Mouse (Mus musculus) kidney, postnatal 36 days (tissue): Measurements from ENCODE around the gene Chit1.

Experiments used
- DNase-seq, 2 experiments: peaks; one replicate each; pipeline ENCODE4 v3.0.0; 2021 to 2022; ENCODE audit warnings: mixed read lengths in 2 of 2

Gene Chit1

DNA sequence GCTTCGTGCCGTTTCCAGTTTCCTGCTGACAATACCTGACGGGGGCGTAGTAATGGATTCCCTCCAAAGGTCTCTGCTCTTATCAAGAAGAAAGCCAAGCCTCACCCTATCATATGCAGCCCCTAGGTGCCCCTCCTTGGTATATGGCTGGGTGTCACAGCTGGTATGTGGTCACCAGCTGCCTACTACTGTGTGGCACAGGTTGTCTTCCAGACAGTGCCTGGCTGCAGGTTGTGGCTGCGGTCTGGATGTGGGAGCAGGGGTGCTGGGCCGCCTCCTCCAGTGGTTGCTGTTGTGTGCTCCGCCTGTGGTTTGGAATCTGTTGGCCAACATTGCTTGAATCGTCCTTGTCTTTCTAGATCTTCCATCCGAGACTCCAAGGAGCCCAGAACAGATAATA, 39.7 kb downstream of the Chit1 start:
- DNase-seq: no peak

GRCm38 (mm10) chr1:134151655-134152412, 40.8 kb downstream of the Chit1 start:
- DNase-seq: peak; percentile 81 to 86

DNA sequence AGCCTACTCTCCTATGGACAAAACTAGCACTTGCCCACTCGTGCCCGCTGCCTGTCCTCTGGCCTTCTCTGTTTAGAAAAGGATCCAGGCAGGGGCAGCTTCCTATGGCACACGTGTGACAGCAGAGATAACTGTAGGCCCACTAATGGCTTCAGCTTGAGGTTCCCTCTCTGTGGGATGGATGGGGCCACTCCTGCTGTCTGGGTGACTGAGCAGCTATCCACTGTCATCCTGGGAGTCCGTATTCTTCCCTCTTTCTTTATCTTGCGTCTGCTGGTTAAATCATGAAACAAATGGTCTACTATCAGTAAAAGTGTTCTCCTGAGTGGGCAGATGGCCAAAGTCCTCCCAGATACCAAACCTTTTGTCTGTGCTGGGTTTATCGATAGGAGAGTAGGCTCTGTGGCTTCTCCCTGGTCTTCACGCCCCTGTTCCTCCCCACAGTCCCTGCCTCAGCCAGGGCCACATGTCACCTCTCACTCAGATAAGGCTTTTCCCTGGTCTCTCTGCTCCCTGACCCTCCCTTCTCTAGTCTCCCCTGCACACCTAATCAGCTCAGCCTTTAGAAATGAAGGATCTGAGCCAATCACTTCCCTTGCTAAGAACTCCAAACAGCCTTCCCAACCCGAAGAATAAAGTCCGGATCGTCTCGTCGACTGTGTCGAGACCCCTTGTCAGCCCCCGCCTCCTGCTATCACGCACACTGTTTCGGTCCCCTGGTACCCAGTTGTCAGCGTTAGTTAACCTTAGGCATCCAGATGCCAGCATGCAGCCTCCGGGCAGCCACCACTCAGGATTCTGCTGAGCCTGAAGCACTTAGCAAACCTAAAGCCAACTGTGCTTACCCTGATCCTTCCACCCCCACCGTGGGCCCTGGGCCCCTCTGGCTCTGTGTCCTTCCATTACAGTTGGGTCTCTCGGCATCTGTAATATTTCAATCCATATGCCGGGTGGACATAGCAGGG, 41.9 kb downstream of the Chit1 start:
- DNase-seq: no peak

DNA sequence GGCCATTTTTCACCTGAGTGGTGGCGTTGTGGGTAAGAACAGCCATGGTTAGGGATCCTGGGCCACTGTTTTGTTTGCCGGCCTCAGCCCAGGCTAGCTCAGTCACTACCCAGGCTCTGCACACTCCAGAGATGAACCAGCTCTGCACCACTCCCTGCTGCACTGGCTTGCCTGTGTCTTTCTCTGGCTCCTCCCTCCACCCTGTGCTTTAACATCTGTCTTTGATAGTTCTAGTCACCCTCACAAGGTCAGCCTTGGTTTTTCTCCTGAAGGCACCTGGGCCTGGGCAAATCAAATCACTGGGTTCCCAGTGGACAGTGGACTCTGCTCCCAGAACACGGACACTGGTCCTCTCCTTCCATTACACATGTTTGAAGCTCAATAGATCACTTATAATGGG, 43.1 kb downstream of the Chit1 start:
- DNase-seq: no peak

DNA sequence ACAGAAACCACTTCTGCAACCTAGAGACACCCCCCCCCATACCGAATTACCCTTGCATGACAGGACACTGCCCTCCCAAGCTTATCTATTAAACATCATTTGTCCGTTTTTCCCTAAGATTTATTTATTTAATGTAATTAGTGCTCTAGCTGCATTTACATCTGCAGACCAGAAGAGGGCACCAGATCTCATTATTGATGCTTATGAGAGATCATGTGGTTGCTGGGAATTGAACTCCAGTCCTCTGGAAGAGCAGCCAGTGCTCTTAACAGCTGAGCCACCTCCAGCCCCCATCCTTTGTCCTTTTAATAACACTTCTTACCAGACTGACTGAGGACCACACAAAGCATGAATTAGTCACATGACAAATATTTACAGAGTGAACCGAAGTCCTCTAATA, 43.6 kb downstream of the Chit1 start:
- no peak for DNase-seq

GRCm38 (mm10) chr1:134160404-134160803, 49.4 kb downstream of the Chit1 start:
- DNase-seq: no peak

DNA sequence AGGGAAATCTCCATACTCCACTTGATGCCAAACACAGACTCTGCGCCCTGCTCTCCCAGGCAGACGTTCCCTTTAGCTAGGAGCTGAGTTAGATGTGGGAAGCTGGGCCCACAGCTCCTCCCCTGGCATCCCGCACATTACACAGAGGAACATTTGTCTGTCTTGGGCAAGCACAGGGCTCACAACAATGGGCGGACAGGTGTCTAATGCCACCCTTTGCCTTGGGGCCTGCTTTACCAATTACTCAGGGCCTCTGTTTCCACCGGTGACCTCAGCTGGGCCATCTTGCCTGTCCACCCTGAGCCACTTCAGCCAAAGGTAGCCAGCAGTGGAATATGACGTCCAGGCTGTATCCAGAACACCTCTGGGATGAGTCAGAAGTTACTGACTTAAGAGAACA, 50.4 kb downstream of the Chit1 start:
- no peak for DNase-seq

- peak in 1 of 2 experiments; percentile 8 for DNase-seq
Observed at GRCm38 (mm10) chr1:134162510-134163225, 51.6 kb downstream of the Chit1 start.

DNA sequence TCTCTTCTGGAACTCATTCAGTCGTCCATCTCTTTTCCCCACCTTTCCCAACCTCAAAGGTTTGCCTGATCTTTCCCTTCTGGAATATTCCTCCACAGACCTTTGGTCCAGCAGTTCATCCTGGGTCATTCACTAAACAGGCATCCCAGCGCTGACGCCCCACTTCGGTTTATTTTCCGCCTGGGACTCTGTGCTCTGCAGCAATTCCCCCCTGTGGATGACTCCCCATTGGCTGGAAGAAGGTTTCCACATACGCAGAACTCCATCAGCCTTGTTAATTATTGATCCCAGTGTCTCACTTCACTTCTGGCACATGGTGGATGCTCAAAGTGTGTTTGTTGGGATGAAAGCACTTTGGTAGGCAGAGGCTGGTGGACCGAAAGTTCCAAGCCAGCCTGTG, 52.4 kb downstream of the Chit1 start:
- peak; percentile 33 to 51 for DNase-seq

DNA sequence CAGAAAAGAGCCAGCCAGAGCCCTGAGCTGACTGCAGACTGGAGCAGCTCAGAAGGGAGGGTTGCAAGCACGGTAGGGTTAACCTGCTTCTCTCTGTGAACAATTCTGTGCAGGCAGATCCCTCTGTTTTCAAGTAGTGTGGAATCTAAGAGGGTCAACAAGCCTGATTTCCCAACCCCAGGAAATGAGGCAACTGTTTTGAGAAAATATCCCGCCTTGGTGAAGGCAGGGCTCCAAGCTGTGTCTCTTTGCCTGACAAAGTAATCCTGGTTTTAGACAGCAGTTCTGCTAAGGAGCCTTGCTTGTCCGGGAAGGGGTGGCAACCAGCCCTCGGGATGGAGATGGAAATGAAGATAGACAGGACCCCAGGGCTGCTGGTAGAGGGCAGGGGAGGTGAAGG, 53.4 kb downstream of the Chit1 start:
- no peak for DNase-seq

DNA sequence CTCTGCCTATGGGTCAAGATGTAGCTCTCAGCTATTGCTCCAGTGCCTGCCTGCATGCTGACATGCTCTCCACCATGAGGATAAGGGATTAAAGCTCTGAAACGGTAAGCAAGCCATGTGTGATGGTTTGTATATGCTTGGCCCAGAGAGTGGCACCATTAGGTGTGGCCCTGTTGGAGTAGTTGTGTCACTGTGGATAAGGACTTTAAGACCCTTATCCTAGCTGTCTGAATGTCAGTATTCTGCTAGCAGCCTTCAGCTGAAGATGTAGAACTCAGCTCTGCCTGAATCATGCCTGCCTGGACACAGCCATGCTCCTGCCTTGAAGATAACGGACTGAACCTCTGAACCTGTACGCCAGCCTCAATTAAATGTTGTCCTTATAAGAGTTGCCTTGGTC, 55.5 kb downstream of the Chit1 start:
- DNase-seq: no peak

GRCm38 (mm10) chr1:134167416-134168305, 56.6 kb downstream of the Chit1 start:
- no peak for DNase-seq

DNA sequence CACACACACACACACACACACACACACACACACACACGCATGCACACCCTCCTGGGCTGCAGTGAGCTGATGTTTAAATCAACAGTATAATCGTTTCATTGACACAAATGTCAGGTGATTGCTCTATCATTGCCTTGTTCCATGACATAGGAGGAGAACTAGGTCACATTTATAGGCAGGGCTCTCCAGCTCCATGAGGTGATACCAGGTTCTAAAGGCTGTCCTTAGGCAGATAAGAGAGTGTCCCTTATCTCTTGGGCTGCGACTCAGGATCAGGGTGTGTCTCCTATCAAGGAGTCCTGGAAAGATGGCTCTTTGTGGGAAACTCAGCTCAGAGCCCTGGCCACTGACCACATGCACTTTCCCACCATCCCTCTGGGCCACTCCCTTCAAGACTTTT, 57.5 kb downstream of the Chit1 start:
- DNase-seq: no peak

DNA sequence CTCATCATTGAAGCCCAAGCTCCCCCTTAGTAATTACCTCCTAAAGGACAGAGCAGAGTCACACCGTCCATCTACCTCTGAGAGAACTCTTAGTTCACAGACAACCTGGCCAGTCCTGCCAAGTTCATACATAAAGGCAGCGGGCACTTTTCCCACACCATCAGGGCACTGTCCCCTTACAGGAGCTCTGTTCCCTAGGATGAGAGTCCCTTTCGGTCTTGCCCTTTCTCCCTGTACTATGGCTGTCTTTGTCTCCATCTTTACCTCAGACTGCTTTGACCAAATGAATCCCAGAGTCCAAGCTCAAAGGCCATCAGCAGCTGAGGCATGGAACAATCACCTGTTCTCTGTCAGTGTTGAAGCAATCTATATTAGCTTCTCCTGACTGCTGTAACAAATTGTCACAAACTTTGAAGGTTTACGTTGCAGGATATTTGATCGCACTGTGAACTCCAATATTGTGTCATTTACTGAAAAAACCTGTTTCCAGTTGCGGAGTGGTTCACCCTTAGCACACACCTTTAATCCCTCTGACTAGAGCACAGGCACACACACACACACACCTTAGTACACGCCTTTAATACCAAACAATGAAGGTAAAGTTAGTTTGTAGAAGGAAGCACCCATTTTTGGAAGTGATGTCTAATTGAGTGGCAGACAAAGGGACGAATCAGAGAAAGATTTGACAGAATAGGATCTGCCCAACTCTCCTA, 58.1 kb downstream of the Chit1 start:
- DNase-seq: no peak

DNA sequence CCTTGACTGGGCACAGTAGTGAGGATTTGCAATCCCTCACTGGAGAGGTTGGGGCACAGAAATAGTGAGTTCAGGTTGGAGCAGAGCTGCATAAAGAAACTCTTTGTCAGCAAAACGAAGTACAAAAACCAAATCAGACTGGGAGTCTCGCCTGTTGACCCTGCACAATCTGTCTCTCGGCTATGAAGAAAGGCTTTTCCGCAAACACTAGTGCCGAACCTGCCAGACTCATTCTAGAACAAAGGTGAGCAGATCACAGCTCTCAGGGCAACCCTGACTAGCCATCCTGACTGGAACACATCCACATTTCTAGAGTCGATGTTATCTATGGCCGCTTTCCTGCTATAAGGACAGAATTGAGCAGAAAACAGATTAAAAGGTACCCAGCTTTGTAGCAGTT, 62.0 kb downstream of the Chit1 start:
- DNase-seq: no peak

- no peak for DNase-seq
Observed at GRCm38 (mm10) chr1:134177976-134178375, 66.9 kb downstream of the Chit1 start.

- DNase-seq: no peak
Observed at GRCm38 (mm10) chr1:134182025-134182424, 71.0 kb downstream of the Chit1 start, which contains the start of gene Chil1. TSS of gene Chil1 (plus strand) at chr1:134182176.

DNA sequence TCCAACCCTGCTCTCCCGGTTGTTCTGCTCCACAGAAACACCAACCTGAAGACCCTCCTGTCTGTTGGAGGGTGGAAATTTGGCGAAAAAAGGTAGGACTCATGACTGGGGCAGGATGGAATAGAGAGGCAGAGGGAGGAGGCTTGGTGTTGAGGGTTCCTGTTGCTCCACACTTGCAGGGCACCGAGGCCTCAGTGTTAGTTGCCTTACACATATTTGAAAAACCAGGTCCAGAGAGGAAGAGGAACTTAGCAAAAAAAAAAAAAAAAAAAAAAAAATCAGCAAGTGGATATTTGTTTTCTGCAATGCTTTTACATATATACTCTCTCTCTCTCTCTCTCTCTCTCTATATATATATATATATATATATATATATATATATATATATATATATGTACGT, 73.0 kb downstream of the Chit1 start:
- DNase-seq: no peak

DNA sequence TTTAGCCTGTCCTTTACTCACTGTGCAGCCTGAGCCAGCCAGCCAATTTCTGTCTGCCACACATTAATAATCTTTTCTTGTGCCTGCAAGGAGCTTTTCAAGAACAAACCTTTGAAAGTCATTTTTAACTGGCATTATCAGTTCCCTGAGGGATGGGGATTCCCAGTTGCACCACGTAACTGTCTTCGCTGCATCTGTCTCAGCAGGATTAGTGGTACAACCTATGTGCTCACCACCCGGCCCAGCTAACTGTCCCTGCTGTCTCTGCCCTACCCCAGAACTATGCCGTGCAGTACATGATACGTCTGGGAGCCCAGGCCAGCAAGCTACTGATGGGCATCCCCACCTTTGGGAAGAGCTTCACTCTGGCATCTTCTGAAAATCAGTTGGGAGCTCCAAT, 77.2 kb downstream of the Chit1 start:
- no peak for DNase-seq

GRCm38 (mm10) chr1:134188989-134189729, 78.1 kb downstream of the Chit1 start:
- DNase-seq: peak in 1 of 2 experiments; percentile 14

DNA sequence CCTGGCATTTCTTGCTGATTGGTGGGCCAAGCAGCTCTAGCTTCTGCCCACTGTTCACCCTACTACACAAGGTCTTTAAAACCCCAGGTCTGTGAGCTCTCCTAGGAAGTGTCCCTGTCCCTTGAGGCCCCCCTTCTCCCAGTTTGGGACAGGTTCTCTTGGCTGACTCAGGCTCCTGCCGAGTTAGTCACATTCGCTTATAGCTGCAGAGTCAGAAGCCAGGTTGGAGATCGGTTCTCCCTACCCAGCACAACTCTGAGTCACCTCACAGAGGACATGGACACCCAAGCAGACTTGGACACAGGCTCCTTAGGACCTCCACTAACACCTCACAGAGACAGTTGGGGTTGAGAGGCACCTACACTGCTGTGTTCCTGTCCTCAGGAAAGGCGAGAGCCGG, 80.2 kb downstream of the Chit1 start:
- no peak for DNase-seq
